Mouse (Mus musculus) frontal cortex, postnatal 36 days (tissue): ENCODE data around the gene Samsn1.
A peak's percentile ranks its signal among the peaks of the same experiment; 100 is the strongest.

Experiments
- DNase-seq, 2 experiments: peaks; one replicate each; pipeline ENCODE4 v3.0.0; 2022; ENCODE audit warnings: low spot score in 2 of 2

Gene Samsn1

GRCm38 (mm10) chr16:75933357-75933756, 88.7 kb downstream of the Samsn1 start:
- no peak for DNase-seq

GRCm38 (mm10) chr16:75930222-75930553, 91.9 kb downstream of the Samsn1 start:
- DNase-seq = no peak

GRCm38 (mm10) chr16:75929536-75930221, 92.4 kb downstream of the Samsn1 start:
- DNase-seq = no peak

GRCm38 (mm10) chr16:75926511-75926910, 95.6 kb downstream of the Samsn1 start:
- no peak for DNase-seq

- no peak for DNase-seq
These were observed 101.2 kb downstream of the Samsn1 start for GRCm38 (mm10) chr16:75920870-75921269.

GRCm38 (mm10) chr16:75919298-75919697, 102.8 kb downstream of the Samsn1 start:
- no peak for DNase-seq

- no peak for DNase-seq
These were observed 104.4 kb downstream of the Samsn1 start for GRCm38 (mm10) chr16:75917712-75918111.

GRCm38 (mm10) chr16:75912051-75912450, 110.0 kb downstream of the Samsn1 start:
- DNase-seq = no peak

GRCm38 (mm10) chr16:75908635-75909494, 113.2 kb downstream of the Samsn1 start:
- no peak for DNase-seq

- DNase-seq = no peak
These were observed 115.3 kb downstream of the Samsn1 start for GRCm38 (mm10) chr16:75906790-75907189.

- no peak for DNase-seq
These were observed 115.8 kb downstream of the Samsn1 start for GRCm38 (mm10) chr16:75906260-75906659.

GRCm38 (mm10) chr16:75905324-75905723, 116.8 kb downstream of the Samsn1 start:
- no peak for DNase-seq

- DNase-seq = no peak
These were observed 118.0 kb downstream of the Samsn1 start for GRCm38 (mm10) chr16:75904072-75904471.

GRCm38 (mm10) chr16:75903028-75903427, 119.1 kb downstream of the Samsn1 start:
- no peak for DNase-seq

GRCm38 (mm10) chr16:75899885-75900620, 122.0 kb downstream of the Samsn1 start:
- no peak for DNase-seq

- DNase-seq = no peak
These were observed 124.2 kb downstream of the Samsn1 start for GRCm38 (mm10) chr16:75897828-75898367.

GRCm38 (mm10) chr16:75894263-75894901, 127.7 kb downstream of the Samsn1 start:
- peak in 1 of 2 experiments; percentile 3 for DNase-seq

- DNase-seq = no peak
These were observed 128.6 kb downstream of the Samsn1 start for GRCm38 (mm10) chr16:75893470-75893869.

GRCm38 (mm10) chr16:75889081-75889646, 132.9 kb downstream of the Samsn1 start:
- DNase-seq = no peak

- DNase-seq = no peak
These were observed 134.9 kb downstream of the Samsn1 start for GRCm38 (mm10) chr16:75887203-75887602.

GRCm38 (mm10) chr16:75878885-75879284, 143.2 kb downstream of the Samsn1 start:
- no peak for DNase-seq
